Mouse (Mus musculus) limb, embryonic 12.5 days (tissue): Measurements from ENCODE around the gene Pmf1. TPM values are rescaled to one million over a fixed set of nuclear protein-coding genes. Genes with fewer than 3 reads are reported as not detected.

Experiments used
- ATAC-seq: fragments of 200-750 bp; cut with Nextera tagmentation; 2 replicates; pipeline ENCODE4 v1.8.0; 2017; ENCODE audit warnings: low read depth, moderate TSS enrichment; ENCODE audit not compliant: insufficient number of reproducible peaks, insufficient read depth, low FRiP score, low TSS enrichment
- H3K27ac ChIP-seq: fragments of 300-500 bp; sonication (generic); 2 replicates; pipeline ENCODE4 v1.5.1; 2016; ENCODE audit warnings: mild to moderate bottlenecking, moderate library complexity
- H3K27me3 ChIP-seq: fragments of 300-500 bp; sonication (generic); 2 replicates; pipeline ENCODE4 v1.6.1; 2016; ENCODE audit warnings: mild to moderate bottlenecking, moderate library complexity
- H3K36me3 ChIP-seq: fragments of 300-500 bp; sonication (generic); 2 replicates; pipeline ENCODE4 v1.6.1; 2016; ENCODE audit warnings: mild to moderate bottlenecking, moderate library complexity
- H3K4me1 ChIP-seq: fragments of 300-500 bp; sonication (generic); replicated peaks from 2 replicates; pipeline ENCODE4 v1.6.1; 2016
- H3K4me2 ChIP-seq: fragments of 300-500 bp; sonication (generic); 2 replicates; pipeline ENCODE4 v1.6.1; 2016; ENCODE audit warnings: mild to moderate bottlenecking, moderate library complexity
- H3K4me3 ChIP-seq: fragments of 300-500 bp; sonication (generic); replicated peaks from 2 replicates; pipeline ENCODE4 v1.5.1; 2016; ENCODE audit warnings: mild to moderate bottlenecking
- H3K9ac ChIP-seq: fragments of 300-500 bp; sonication (generic); replicated peaks from 2 replicates; pipeline ENCODE4 v1.6.1; 2016; ENCODE audit warnings: mild to moderate bottlenecking, moderate library complexity
- H3K9me3 ChIP-seq: fragments of 300-500 bp; sonication (generic); 2 replicates; pipeline ENCODE4 v1.6.1; 2016; ENCODE audit warnings: mild to moderate bottlenecking, moderate library complexity
- WGBS: fragments of 180-500 bp; shearing (Covaris S2); methylation state at CpG from one replicate; pipeline ENCODE4 v1.1.7; 2016; 5-methylcytosine and 5-hydroxymethylcytosine counted together
- polyA plus RNA-seq: library from polyadenylated mRNA; unstranded; fragments of >200 nt; fragmentation: Nextera tagmentation; extraction: Ambion mirVana; gene quantifications from 2 replicates; pipeline ENCODE4 v1.2.1, GENCODE M21; 2016

The Pmf1 gene
- polyA plus RNA-seq, 1 experiment from 2014 or later = 151 TPM

DNA sequence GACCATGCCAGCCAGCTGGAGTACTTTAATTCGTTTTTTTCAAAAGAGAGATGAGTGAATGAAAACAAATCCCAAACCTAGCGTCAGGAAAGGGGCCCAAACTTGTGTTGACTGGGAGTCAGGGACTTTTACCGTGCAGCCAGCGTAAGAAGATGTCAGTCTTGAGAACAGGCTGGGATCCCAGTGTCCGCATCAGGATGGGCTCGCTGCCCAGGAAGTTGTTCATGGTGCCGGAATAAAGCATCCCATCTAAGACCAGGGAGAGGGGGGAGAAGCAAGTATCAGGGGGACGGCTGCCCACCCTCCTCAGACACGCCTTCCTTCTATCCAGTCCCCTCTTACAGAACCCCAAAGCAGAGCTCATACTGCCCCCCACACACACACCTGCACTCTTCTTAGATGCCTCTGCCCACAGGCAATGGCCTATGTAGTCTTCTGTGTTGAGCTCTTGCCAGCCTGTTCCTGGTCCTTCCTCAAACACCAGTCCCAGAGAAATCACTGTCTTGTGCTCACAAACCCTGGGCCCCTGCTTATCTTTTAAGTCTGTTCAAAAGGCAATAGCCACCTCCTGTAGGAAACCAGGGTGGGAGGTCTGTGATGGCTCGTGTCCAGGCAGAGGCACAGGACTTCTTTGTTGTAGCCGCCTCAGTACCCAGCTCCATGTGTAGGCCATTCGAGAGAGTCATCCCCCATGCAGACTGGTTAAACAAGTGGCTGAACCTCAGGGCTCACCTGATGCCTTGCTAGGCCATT lies 40.4 kb upstream of the Pmf1 start:
- H3K9ac ChIP-seq = 0 out of 2 replicates have a peak overlapping the region, but pooled peaks have one; percentile 8
- no peaks in the 10 kb centered on the region for H3K36me3 ChIP-seq
- no peak for ATAC-seq
- H3K9me3 ChIP-seq = no peaks in the 10 kb centered on the region
- peaks cover 13% of the 10 kb centered on the region for H3K27me3 ChIP-seq
- 85% methylated on average over 12 of the region's 12 CpGs for WGBS
- H3K4me2 ChIP-seq = no peak overlapping the region
- H3K27ac ChIP-seq = 0 out of 2 replicates have a peak overlapping the region, but pooled peaks have one; percentile 5
- H3K4me3 ChIP-seq = no peak overlapping the region
- H3K4me1 ChIP-seq = peaks cover 17% of the 10 kb centered on the region

DNA sequence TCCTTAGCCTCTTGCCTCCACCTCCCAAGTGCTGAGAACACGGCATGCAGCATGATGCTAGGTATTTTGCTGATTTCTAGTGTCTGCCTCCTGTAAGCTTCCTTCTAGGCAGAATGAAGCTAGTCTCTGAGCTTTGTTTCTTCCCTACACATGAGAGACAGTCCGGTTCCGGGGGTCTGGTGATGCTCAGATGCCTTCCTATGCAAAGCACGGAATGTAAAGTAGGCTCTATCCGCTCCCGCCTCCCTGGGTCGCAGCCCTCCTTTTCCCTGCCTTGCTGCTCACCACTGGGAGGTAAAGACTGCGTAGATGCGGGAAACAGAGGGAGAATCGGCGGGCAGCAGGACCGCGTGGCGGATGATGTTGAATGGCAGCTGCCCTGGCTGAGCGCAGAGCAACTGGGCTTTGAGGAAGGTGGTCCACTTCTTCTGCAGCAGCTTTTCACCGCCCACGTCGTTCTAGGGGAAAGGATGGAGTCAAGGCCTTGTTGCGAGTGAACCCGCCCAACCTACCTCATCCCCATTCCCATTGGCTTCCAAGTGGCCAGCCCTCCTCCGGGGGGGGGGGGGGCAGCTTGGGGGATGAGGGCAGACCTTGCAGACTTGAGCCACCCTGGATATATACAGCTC lies 39.4 kb upstream of the Pmf1 start:
- peak overlapping the region; percentile 66 for H3K27ac ChIP-seq
- ATAC-seq = peak; percentile 82

DNA sequence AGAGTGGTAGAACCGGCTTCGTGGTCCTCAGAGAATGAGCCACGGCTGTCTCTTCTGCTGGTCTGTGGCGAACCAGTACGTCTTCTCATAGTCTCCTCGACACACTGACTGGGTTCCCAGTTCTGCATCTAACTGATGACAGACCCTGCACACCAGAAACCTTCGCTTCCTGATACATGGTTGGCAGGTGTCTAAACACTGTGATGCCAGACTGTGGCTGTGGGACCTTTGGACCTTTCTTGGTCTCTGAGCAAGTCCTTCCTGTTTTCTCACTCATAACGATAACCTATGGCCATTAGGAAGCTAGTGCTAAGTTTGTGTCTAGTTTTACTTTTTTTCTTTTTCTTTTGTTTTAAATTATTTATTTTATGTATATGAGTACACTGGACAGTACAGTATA lies 38.3 kb upstream of the Pmf1 start:
- Histone ChIP-seq H3K9ac (no peak overlapping the region), H3K9me3 (no peaks in the 10 kb centered on the region), H3K36me3 (no peaks in the 10 kb centered on the region), H3K27me3 (peaks cover 6% of the 10 kb centered on the region; the same call in 1 of the 2 replicates), H3K4me2 (no peak overlapping the region), H3K4me3 (no peak overlapping the region), H3K4me1 (peaks cover 10% of the 10 kb centered on the region; the same call in 1 of the 2 replicates), H3K27ac (no peak overlapping the region)
- ATAC-seq = no peak
- WGBS = 90% methylated on average over 8 of the region's 8 CpGs

More for the DNA sequence above, 39.4 kb upstream of the Pmf1 start:
- H3K4me3 ChIP-seq = peak overlapping the region; percentile 36
- H3K9ac ChIP-seq = peak overlapping the region; percentile 56
- peaks cover 10% of the 10 kb centered on the region; the same call in 1 of the 2 replicates for H3K4me1 ChIP-seq
- no peaks in the 10 kb centered on the region for H3K9me3 ChIP-seq
- 6% methylated on average over 21 of the region's 21 CpGs for WGBS
- peak overlapping the region; percentile 59 for H3K4me2 ChIP-seq
- H3K36me3 ChIP-seq = no peaks in the 10 kb centered on the region
- peaks cover 7% of the 10 kb centered on the region; the same call in 1 of the 2 replicates for H3K27me3 ChIP-seq

GRCm38 (mm10) chr3:88447676-88448183 lies 37.6 kb upstream of the Pmf1 start:
- no peak overlapping the region for H3K4me2 ChIP-seq
- no peak overlapping the region for H3K4me3 ChIP-seq
- H3K4me1 ChIP-seq = peaks cover 10% of the 10 kb centered on the region; the same call in 1 of the 2 replicates
- H3K9ac ChIP-seq = 0 out of 2 replicates have a peak overlapping the region, but pooled peaks have one; percentile 18
- WGBS = 52% methylated on average over 8 of the region's 8 CpGs
- no peaks in the 10 kb centered on the region for H3K9me3 ChIP-seq
- peaks cover 2% of the 10 kb centered on the region; the same call in 1 of the 2 replicates for H3K27me3 ChIP-seq
- no peaks in the 10 kb centered on the region for H3K36me3 ChIP-seq
- 0 out of 2 replicates have a peak overlapping the region, but pooled peaks have one; percentile 17 for H3K27ac ChIP-seq
- no peak for ATAC-seq

DNA sequence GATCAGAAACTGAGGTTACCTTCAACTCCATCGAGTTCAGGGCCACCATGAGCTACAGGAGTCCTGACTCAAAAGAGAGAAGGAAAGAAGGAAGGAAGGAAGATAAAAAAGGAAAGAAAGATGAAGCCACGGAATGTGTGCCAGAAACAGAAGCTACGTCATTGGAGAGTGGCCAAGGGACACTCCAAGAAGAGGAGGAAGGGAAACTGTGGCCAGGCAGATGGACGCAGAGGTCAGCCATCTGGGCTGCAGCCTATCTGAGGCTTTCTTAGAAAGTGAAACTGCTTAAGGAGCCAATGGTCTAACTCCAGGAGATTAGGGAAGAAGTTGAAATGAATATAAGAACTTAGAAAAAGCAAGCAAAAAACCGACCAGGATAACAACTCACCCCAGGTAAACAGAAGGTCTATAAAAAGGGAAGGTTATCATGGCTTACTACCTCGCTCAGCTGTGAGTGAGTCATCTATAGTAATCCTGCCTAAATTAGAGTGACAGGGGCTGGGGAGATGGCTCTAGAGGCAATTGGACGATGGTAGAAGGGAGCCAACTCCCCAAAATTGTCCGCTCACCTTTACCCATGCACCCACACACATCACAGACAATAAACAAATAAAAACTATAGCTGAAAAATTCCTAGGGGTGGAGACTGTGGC lies 36.5 kb upstream of the Pmf1 start:
- WGBS = 75% methylated on average over 8 of the region's 8 CpGs
- Histone ChIP-seq H3K36me3 (no peaks in the 10 kb centered on the region), H3K27me3 (peaks cover 8% of the 10 kb centered on the region; the same call in 1 of the 2 replicates), H3K9me3 (no peaks in the 10 kb centered on the region), H3K4me3 (no peak overlapping the region), H3K27ac (no peak overlapping the region), H3K4me2 (no peak overlapping the region), H3K4me1 (peaks cover 10% of the 10 kb centered on the region; the same call in 1 of the 2 replicates), H3K9ac (no peak overlapping the region)
- no peak for ATAC-seq

- H3K4me1 ChIP-seq = peaks cover 25% of the 10 kb centered on the region
- no peaks in the 10 kb centered on the region for H3K9me3 ChIP-seq
- no peak for ATAC-seq
- no peak overlapping the region for H3K9ac ChIP-seq
- H3K27ac ChIP-seq = no peak overlapping the region
- no peak overlapping the region for H3K4me3 ChIP-seq
- 75% methylated on average over 7 of the region's 7 CpGs for WGBS
- H3K4me2 ChIP-seq = no peak overlapping the region
- H3K36me3 ChIP-seq = 0 out of 2 replicates have a peak, but pooled peaks cover 5% of the 10 kb centered on the region
- H3K27me3 ChIP-seq = peaks cover 9% of the 10 kb centered on the region; the same call in 1 of the 2 replicates
Observed at GRCm38 (mm10) chr3:88442888-88443287, 32.8 kb upstream of the Pmf1 start.

GRCm38 (mm10) chr3:88442488-88442887 lies 32.4 kb upstream of the Pmf1 start:
- 70% methylated on average over 12 of the region's 12 CpGs for WGBS
- H3K4me1 ChIP-seq = peaks cover 29% of the 10 kb centered on the region
- H3K4me3 ChIP-seq = no peak overlapping the region
- H3K36me3 ChIP-seq = 0 out of 2 replicates have a peak, but pooled peaks cover 5% of the 10 kb centered on the region
- no peak for ATAC-seq
- peaks cover 9% of the 10 kb centered on the region; the same call in 1 of the 2 replicates for H3K27me3 ChIP-seq
- H3K4me2 ChIP-seq = no peak overlapping the region
- H3K27ac ChIP-seq = no peak overlapping the region
- H3K9me3 ChIP-seq = no peaks in the 10 kb centered on the region
- no peak overlapping the region for H3K9ac ChIP-seq

- no peak overlapping the region for H3K27ac ChIP-seq
- H3K36me3 ChIP-seq = peaks cover 5% of the 10 kb centered on the region; the same call in 1 of the 2 replicates
- H3K9me3 ChIP-seq = no peaks in the 10 kb centered on the region
- no peak for ATAC-seq
- 17% methylated on average over 27 of the region's 27 CpGs for WGBS
- peak overlapping the region; percentile 49 for H3K4me2 ChIP-seq
- H3K4me1 ChIP-seq = peaks cover 42% of the 10 kb centered on the region
- peaks cover 9% of the 10 kb centered on the region; the same call in 1 of the 2 replicates for H3K27me3 ChIP-seq
- H3K4me3 ChIP-seq = peak overlapping the region; percentile 21; the same call in 1 of the 2 replicates
- no peak overlapping the region for H3K9ac ChIP-seq
Observed at GRCm38 (mm10) chr3:88440500-88441381, 30.6 kb upstream of the Pmf1 start.

DNA sequence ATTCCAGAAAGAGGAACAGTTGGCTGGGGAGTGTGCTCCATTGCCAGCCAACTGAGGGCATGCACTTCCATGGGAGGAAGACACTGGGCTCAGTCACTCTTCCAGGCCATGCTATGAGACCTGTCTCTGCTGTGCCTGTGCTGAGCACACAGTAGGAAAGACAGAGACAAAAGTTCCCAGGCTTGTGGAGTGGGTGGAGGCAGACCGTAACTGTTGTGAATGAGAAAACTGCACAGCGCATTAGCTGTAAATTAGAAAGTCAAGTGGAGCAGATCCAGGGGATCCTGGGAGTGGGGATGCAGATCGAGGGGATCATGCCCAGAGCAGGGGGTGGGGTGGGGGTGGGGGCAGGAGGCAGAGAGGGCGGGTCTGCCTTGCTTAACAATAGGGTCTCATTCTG lies 29.5 kb upstream of the Pmf1 start:
- H3K27ac ChIP-seq = no peak overlapping the region
- no peak for ATAC-seq
- 71% methylated on average over 4 of the region's 4 CpGs for WGBS
- H3K4me2 ChIP-seq = no peak overlapping the region
- no peak overlapping the region; the same call in 1 of the 2 replicates for H3K9ac ChIP-seq
- H3K36me3 ChIP-seq = peaks cover 5% of the 10 kb centered on the region; the same call in 1 of the 2 replicates
- H3K9me3 ChIP-seq = no peaks in the 10 kb centered on the region
- no peak overlapping the region for H3K4me3 ChIP-seq
- H3K27me3 ChIP-seq = peaks cover 9% of the 10 kb centered on the region; the same call in 1 of the 2 replicates
- peaks cover 42% of the 10 kb centered on the region for H3K4me1 ChIP-seq

DNA sequence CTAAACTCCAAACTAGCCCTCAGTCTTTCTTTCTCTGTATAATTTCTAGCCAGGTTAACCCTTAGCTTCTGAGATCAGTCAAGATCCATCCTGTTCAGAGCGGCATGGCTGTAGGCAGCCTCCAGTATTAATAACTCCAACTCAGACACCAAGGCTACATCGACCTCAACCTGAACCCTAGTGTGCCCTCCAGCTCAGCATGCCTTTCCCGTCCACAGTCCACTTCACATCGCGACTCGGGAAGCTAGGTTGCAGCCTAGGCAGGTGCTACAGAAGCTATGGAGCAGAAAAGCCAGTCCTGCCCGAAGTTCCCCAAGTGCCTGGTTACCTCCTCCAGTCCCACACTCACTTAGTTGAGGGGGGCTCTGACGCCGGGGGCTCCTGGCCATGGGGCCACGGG lies 27.3 kb upstream of the Pmf1 start:
- peaks cover 5% of the 10 kb centered on the region; the same call in 1 of the 2 replicates for H3K36me3 ChIP-seq
- peak overlapping the region; percentile 32; the same call in 1 of the 2 replicates for H3K4me3 ChIP-seq
- WGBS = 76% methylated on average over 10 of the region's 10 CpGs
- H3K9me3 ChIP-seq = no peaks in the 10 kb centered on the region
- H3K27ac ChIP-seq = 0 out of 2 replicates have a peak overlapping the region, but pooled peaks have one; percentile 53
- peaks cover 5% of the 10 kb centered on the region; the same call in 1 of the 2 replicates for H3K27me3 ChIP-seq
- ATAC-seq = no peak
- peaks cover 42% of the 10 kb centered on the region for H3K4me1 ChIP-seq
- H3K9ac ChIP-seq = peak overlapping the region; percentile 31; the same call in 1 of the 2 replicates
- H3K4me2 ChIP-seq = peak overlapping the region; percentile 60
